Mouse (Mus musculus) forebrain, embryonic 11.5 days (tissue): ENCODE results near the gene Moap1. TPM values are rescaled to one million over a fixed set of nuclear protein-coding genes. Genes with fewer than 3 reads are reported as not detected.

Experiments used
- ATAC-seq: fragments of 200-750 bp; cut with Nextera tagmentation; replicated peaks from 2 replicates; pipeline ENCODE4 v1.8.0; 2017; ENCODE audit warnings: moderate TSS enrichment; ENCODE audit not compliant: low FRiP score
- DNase-seq: peaks from one replicate; pipeline ENCODE4 v3.0.0-alpha.2; 2017; ENCODE audit warnings: low spot score
- H3K27ac ChIP-seq: fragments of 300-500 bp; sonication (generic); 2 replicates; pipeline ENCODE4 v1.5.1; 2014; ENCODE audit warnings: low read depth, low read length
- H3K27me3 ChIP-seq: fragments of 300-500 bp; sonication (generic); 2 replicates; pipeline ENCODE4 v1.6.1; 2014; ENCODE audit warnings: mild to moderate bottlenecking, low read length, mixed read lengths; ENCODE audit not compliant: control insufficient read depth, insufficient read depth
- H3K36me3 ChIP-seq: fragments of 300-500 bp; sonication (generic); 2 replicates; pipeline ENCODE4 v1.6.1; 2014; ENCODE audit warnings: mild to moderate bottlenecking, low read length, moderate library complexity, mixed read lengths; ENCODE audit not compliant: control insufficient read depth, insufficient read depth
- H3K4me1 ChIP-seq: fragments of 300-500 bp; sonication (generic); replicated peaks from 2 replicates; pipeline ENCODE4 v1.6.1; 2014; ENCODE audit warnings: low read length, mixed read lengths; ENCODE audit not compliant: control insufficient read depth, insufficient read depth
- H3K4me2 ChIP-seq: fragments of 300-500 bp; sonication (generic); 2 replicates; pipeline ENCODE4 v1.6.1; 2014; ENCODE audit warnings: low read depth, mild to moderate bottlenecking, low read length, moderate library complexity, mixed read lengths; ENCODE audit not compliant: severe bottlenecking
- H3K4me3 ChIP-seq: fragments of 300-500 bp; sonication (generic); 2 replicates; pipeline ENCODE4 v1.5.1; 2014; ENCODE audit warnings: low read depth, low read length
- H3K9ac ChIP-seq: fragments of 300-500 bp; sonication (generic); 2 replicates; pipeline ENCODE4 v1.6.1; 2014; ENCODE audit warnings: low read length
- H3K9me3 ChIP-seq: fragments of 300-500 bp; sonication (generic); 2 replicates; pipeline ENCODE4 v1.6.1; 2016; ENCODE audit warnings: low read length, mixed read lengths; ENCODE audit not compliant: control insufficient read depth
- WGBS: fragments of 180-500 bp; shearing (Covaris S2); extraction: QIAGEN DNeasy Blood & Tissue Kit; methylation state at CpG from one replicate; pipeline ENCODE4 v1.1.7; 2014; 5-methylcytosine and 5-hydroxymethylcytosine counted together
- polyA plus RNA-seq: library from polyadenylated mRNA; unstranded; fragments of >200 nt; fragmentation: Nextera tagmentation; extraction: Ambion mirVana; gene quantifications from 2 replicates; pipeline ENCODE4 v1.2.1, GENCODE M21; 2014

Moap1 gene
- 31.9 and 34.4 TPM in 2 replicates for polyA plus RNA-seq

DNA sequence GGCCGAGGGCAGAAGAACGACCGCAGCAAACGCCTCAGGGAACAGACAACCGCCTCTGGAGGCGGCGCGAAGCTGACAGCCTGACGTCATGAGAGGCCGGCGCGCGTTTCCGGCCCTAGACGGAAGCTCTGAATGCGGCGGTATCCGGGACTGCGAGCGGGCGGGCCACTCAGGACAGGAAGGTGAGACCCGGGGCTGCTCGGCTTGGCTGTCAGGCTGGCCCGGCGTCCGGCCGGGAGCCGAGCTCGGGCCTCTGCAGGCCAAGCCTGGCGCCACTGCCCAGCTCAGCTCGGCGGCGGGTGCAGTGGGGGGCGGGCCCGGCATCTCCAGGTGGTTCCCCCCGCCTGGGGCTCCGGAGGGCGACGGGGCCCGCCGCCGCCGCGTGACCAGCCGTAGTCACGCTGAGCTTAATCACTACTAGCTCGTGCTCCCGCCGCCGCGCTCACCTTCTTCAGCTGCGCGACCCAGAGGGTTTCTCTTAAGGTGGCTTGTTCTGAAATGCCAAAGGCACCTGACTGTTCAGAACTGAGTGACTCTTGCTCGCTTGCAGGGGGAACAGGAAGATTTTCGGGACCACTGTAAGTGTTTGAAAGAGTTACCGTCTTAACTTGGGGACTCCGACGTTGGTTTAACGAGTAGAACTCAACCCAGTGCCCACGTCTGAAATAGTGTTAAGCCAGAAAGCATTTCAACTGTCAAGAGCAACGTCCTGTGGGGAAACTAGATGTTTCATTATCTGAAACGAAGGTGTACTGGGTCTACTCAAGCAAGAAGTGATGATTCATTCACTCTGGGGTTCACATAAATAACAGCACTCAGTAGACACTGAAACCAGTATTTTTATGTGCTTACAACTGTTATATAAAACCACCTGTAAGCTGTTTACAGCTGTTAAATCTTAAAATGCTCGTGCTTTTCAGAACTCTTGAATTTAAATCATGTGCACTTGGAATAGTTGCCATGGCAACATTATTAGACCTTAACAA is at the start of gene Moap1, which contains the start of gene Tmem251:
TSS of gene Moap1 (minus strand) at position 73 of the 986 bp plus-strand sequence.
TSS of gene Tmem251 (plus strand) at position 174 of the 986 bp plus-strand sequence.
- no peaks in the 10 kb centered on the region for H3K36me3 ChIP-seq
- H3K9ac ChIP-seq: peak within 1 kb of the TSS; percentile 80
- H3K27ac ChIP-seq: peak within 1 kb of the TSS; percentile 80
- DNase-seq (peak; percentile 95), ATAC-seq (peak; percentile 97)
- no peaks in the 10 kb centered on the region for H3K9me3 ChIP-seq
- H3K27me3 ChIP-seq: no peaks in the 10 kb centered on the region
- H3K4me3 ChIP-seq: peak within 1 kb of the TSS; percentile 81
- under 1% methylated on average over 63 of the region's 63 CpGs for WGBS
- peak within 1 kb of the TSS; percentile 86 for H3K4me2 ChIP-seq
- peaks cover 3% of the 10 kb centered on the region; the same call in 1 of the 2 replicates for H3K4me1 ChIP-seq

DNA sequence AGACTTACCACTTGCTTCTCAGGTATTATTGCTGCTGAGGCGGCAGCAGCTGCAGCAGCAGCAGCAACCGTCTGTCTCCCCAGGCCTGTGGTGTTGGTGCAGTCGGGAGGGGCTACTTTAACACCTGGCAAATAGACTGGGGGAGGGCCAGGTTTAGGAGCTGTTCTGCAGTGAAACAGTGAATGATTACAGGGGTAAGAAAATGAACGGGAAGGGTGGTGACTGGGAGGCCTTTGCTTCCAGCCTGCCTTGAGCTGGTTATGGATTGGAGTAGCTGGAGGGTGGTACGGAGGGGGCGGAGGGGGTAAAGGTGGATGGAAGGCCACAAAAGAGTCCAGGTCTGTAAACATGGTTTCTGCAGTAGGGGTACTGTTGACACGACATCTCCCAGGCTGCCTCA is 44.5 kb upstream of the Moap1 start:
- Histone ChIP-seq H3K36me3 (no peaks in the 10 kb centered on the region; the same call in 1 of the 2 replicates), H3K9ac (no peak overlapping the region), H3K4me3 (no peak overlapping the region), H3K4me1 (no peaks in the 10 kb centered on the region), H3K27me3 (no peaks in the 10 kb centered on the region), H3K27ac (no peak overlapping the region), H3K9me3 (no peaks in the 10 kb centered on the region), H3K4me2 (no peak overlapping the region)
- ATAC-seq (no peak), DNase-seq (no peak)
- WGBS: 89% methylated on average over 7 of the region's 7 CpGs

DNA sequence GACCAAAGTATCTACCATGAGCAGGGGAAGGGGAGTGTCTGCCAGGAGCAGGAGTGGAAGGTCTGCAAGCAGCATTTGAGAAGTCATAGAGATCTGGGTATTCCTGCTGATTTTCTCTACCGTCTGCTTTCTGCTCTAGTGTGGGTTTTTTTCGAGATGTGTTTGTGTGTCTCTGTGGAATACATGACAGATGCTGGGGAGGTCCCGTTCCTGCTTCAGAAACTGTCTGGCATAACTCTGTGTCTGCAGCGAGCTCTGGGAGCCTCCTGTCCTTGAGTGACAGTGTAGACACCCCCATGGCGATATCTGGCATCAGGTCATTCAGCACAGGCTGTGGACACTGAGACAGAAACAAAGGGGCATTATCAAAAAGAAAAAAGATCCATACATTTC is 42.1 kb upstream of the Moap1 start:
- Histone ChIP-seq H3K4me3 (no peak overlapping the region), H3K4me1 (no peaks in the 10 kb centered on the region), H3K27me3 (no peaks in the 10 kb centered on the region), H3K9me3 (no peaks in the 10 kb centered on the region), H3K9ac (no peak overlapping the region), H3K27ac (no peak overlapping the region), H3K36me3 (no peaks in the 10 kb centered on the region; the same call in 1 of the 2 replicates), H3K4me2 (no peak overlapping the region)
- ATAC-seq (no peak), DNase-seq (no peak)
- 93% methylated on average over 5 of the region's 5 CpGs for WGBS

DNA sequence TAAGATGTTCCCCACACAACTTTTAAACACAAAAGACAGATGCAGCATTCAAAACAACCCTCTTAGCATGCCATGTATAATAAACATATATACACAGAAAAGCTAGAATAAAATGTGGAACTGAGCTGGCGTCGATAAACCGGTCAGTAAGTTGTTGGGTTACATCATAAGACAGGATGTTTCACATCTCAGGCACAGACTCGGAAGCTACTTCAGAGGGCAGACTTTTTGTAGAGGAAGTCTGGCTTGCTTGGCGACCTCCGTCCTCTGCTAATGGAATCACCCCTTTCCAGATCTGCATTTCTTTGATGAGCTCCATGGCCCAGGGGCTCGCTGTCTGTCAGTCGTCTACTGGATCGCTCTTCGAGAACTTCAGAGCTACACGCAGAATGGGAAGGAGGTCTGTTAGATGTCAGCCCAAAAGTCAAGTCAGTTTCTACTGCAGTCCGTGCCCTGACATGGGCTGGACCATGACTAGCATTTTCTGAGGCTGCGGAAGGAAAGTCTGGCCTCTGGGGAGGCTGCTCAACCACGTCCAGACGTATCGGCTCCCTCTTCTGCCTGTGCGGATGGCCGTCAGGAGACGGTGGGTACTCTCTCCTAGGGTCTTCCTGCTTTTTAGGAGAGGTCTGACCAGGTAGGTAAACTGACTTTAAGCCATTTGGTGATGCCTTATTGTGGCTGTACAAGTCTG is 41.6 kb upstream of the Moap1 start:
- Histone ChIP-seq H3K9ac (no peak overlapping the region), H3K36me3 (no peaks in the 10 kb centered on the region; the same call in 1 of the 2 replicates), H3K4me1 (no peaks in the 10 kb centered on the region), H3K4me3 (no peak overlapping the region), H3K9me3 (no peaks in the 10 kb centered on the region), H3K27me3 (no peaks in the 10 kb centered on the region), H3K27ac (no peak overlapping the region), H3K4me2 (no peak overlapping the region)
- WGBS: 93% methylated on average over 19 of the region's 19 CpGs
- ATAC-seq: no peak
- no peak for DNase-seq

DNA sequence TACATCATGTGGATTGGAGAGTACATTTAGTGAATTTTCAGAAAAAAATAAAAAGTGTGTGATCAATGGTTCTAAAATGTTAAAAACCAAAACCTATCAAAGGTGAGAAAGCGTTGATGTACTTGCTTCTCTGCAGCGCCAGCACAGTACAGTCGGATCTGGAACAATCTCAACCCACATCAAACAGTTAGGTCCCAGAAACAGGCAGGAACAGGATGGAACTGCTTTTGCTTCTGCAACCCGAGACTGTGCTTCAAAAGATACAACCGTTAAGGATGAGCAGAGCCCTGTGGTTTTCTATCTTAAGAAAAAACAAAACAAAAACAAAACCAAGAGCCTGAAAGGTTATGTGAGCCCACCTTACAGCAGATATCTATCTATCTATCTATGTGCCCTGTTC is 39.4 kb upstream of the Moap1 start:
- DNase-seq: no peak
- 91% methylated on average over 5 of the region's 5 CpGs for WGBS
- Histone ChIP-seq H3K36me3 (no peaks in the 10 kb centered on the region; the same call in 1 of the 2 replicates), H3K9me3 (no peaks in the 10 kb centered on the region), H3K9ac (no peak overlapping the region), H3K27me3 (no peaks in the 10 kb centered on the region), H3K4me3 (no peak overlapping the region), H3K4me1 (no peaks in the 10 kb centered on the region), H3K4me2 (no peak overlapping the region), H3K27ac (no peak overlapping the region)
- ATAC-seq: no peak

DNA sequence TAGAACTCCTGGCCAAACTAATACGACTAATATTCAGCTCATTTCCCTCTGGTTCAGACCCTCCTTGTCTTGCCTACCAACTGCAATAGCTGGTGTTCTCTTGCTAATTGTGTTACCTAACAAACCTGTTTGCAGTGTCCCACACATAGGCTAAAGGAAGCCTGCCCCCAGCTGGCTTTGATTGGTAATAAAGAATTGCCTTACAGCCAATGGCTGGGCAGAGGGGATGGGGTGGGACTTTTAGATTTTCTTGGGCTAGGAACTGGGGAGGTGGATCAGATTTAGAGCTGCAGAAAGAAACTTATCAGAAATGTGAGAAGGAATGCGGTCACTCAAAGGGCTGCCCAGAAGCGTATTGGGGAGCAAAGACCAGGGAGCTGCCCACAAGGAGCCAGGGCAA is 36.0 kb upstream of the Moap1 start:
- ATAC-seq (no peak), DNase-seq (no peak)
- Histone ChIP-seq H3K36me3 (peaks cover 3% of the 10 kb centered on the region; the same call in 1 of the 2 replicates), H3K27ac (no peak overlapping the region), H3K4me1 (no peaks in the 10 kb centered on the region), H3K9ac (no peak overlapping the region), H3K9me3 (no peaks in the 10 kb centered on the region), H3K27me3 (no peaks in the 10 kb centered on the region), H3K4me3 (no peak overlapping the region), H3K4me2 (no peak overlapping the region)
- 51% methylated on average over 3 of the region's 3 CpGs for WGBS

DNA sequence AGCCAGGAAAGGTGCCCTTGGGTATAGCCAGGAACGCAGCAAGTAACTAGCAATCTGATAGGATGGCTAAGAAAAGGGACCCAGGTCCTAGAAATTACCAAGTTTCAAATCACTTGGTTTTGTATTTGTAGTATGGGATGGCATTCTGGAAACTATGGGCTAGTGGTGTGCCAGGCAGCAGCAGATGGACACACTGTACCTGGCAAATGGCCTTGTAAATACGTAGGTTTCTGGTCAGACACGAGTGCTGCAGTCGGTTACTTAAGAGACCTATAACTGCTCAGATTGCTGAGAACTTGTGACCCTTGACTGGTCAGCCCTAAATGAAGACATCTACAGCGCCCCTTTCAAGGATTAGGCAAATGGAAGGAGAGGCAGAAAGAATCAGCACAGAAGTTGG is 34.7 kb upstream of the Moap1 start:
- Histone ChIP-seq H3K27me3 (no peaks in the 10 kb centered on the region), H3K9me3 (no peaks in the 10 kb centered on the region), H3K27ac (no peak overlapping the region), H3K36me3 (peaks cover 3% of the 10 kb centered on the region; the same call in 1 of the 2 replicates), H3K4me1 (no peaks in the 10 kb centered on the region), H3K4me2 (no peak overlapping the region), H3K9ac (no peak overlapping the region), H3K4me3 (no peak overlapping the region)
- ATAC-seq (no peak), DNase-seq (no peak)
- WGBS: 84% methylated on average over 5 of the region's 5 CpGs

DNA sequence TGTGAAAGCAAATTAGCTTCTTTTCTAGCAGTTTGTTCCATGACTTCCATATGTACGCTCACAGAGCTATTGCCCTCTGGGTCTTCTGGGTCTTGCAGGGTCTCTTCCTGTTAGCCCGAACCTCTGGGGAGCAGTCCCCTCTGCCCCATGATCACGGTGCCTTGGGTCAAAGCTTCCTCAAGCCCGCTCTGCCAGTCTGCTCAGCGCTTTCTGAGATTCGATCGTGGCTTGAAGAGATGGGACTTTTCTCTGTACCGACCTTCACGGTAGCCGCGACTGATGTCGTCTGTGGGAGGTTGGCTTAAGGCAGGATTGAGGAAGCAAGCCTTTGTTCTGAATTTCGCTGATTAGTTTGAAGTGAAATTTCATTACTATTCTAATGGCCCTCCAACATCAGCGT is 32.6 kb upstream of the Moap1 start:
- DNase-seq (no peak), ATAC-seq (no peak)
- Histone ChIP-seq H3K27me3 (no peaks in the 10 kb centered on the region), H3K4me3 (no peak overlapping the region), H3K9ac (no peak overlapping the region), H3K9me3 (no peaks in the 10 kb centered on the region), H3K4me1 (no peaks in the 10 kb centered on the region), H3K36me3 (peaks cover 12% of the 10 kb centered on the region), H3K4me2 (no peak overlapping the region), H3K27ac (no peak overlapping the region)
- WGBS: 92% methylated on average over 14 of the region's 14 CpGs
